Mouse (Mus musculus) liver, postnatal 0 days (tissue): Measurements from ENCODE around the gene Fndc7.

Experiments used
- CTCF ChIP-seq: sonication (generic); IDR thresholded peaks from 2 replicates; pipeline ENCODE4 v1.5.1; 2016; ENCODE audit warnings: antibody characterized with exemption, low read depth
- EP300 ChIP-seq: IDR thresholded peaks from 2 replicates; pipeline ENCODE4 v1.6.1; 2016; ENCODE audit warnings: antibody characterized with exemption, low read depth, mild to moderate bottlenecking

- TF ChIP-seq CTCF, result no peak
- no peak for TF ChIP-seq EP300
Measured at GRCm38 (mm10) chr3:108855371-108855770, 34.4 kb downstream of the Fndc7 start.
